Mouse (Mus musculus): ENCODE measurements around the gene Tbc1d5. TPM values are rescaled to one million over a fixed set of nuclear protein-coding genes. Genes with fewer than 3 reads are reported as not detected.

The Tbc1d5 gene
- polyA plus RNA-seq, 1 experiment from 2014 or later, result 6.1 TPM

- Histone ChIP-seq H3K4me2 (ENCODE audit: low read length) (no peak overlapping the region), H3K4me1 (replicated peaks; ENCODE audit: insufficient read depth, low read length) (no peaks in the 10 kb centered on the region), H3K9me3 (replicated peaks; ENCODE audit: low read length) (no peaks in the 10 kb centered on the region), H3K27ac (no peak overlapping the region), H3K4me3 (replicated peaks; ENCODE audit: low read depth, low read length) (no peak overlapping the region), H3K27me3 (ENCODE audit: insufficient read depth, low read length) (no peaks in the 10 kb centered on the region), H3K9ac (ENCODE audit: low read depth, low read length) (no peak overlapping the region), H3K36me3 (ENCODE audit: insufficient read depth, low read length) (no peaks in the 10 kb centered on the region)
- TF ChIP-seq CTCF (IDR thresholded peaks at IDR 0.05; ENCODE audit: low read depth), result no peak
- DNase-seq (ENCODE audit: low spot score) (no peak), ATAC-seq (replicated peaks; ENCODE audit: low FRiP score, low read depth) (no peak; the same call in 1 of the 2 replicates)
- 81% methylated on average over 4 of the region's 4 CpGs for WGBS
These were observed 34.2 kb downstream of the Tbc1d5 start for GRCm38 (mm10) chr17:51144983-51145382.

GRCm38 (mm10) chr17:51142095-51142494, 37.1 kb downstream of the Tbc1d5 start:
- Histone ChIP-seq H3K9ac (ENCODE audit: low read depth, low read length) (no peak overlapping the region), H3K4me3 (replicated peaks; ENCODE audit: low read depth, low read length) (no peak overlapping the region), H3K36me3 (ENCODE audit: insufficient read depth, low read length) (no peaks in the 10 kb centered on the region), H3K27ac (no peak overlapping the region), H3K27me3 (ENCODE audit: insufficient read depth, low read length) (no peaks in the 10 kb centered on the region), H3K4me1 (replicated peaks; ENCODE audit: insufficient read depth, low read length) (no peaks in the 10 kb centered on the region), H3K4me2 (ENCODE audit: low read length) (no peak overlapping the region), H3K9me3 (replicated peaks; ENCODE audit: low read length) (no peaks in the 10 kb centered on the region)
- 87% methylated on average over 4 of the region's 4 CpGs for WGBS
- DNase-seq (ENCODE audit: low spot score), result no peak
- ATAC-seq (replicated peaks; ENCODE audit: low FRiP score, low read depth), result no peak
- TF ChIP-seq CTCF (IDR thresholded peaks at IDR 0.05; ENCODE audit: low read depth), result no peak

- peak; percentile 71 for TF ChIP-seq CTCF (IDR thresholded peaks at IDR 0.05; ENCODE audit: low read depth)
- H3K27ac ChIP-seq, result no peak overlapping the region
- DNase-seq (ENCODE audit: low spot score) (peak; percentile 72), ATAC-seq (replicated peaks; ENCODE audit: low FRiP score, low read depth) (no peak)
- H3K36me3 ChIP-seq (ENCODE audit: insufficient read depth, low read length), result no peaks in the 10 kb centered on the region
- H3K9me3 ChIP-seq (replicated peaks; ENCODE audit: low read length), result no peaks in the 10 kb centered on the region
- no peak overlapping the region for H3K4me3 ChIP-seq (replicated peaks; ENCODE audit: low read depth, low read length)
- no peak overlapping the region for H3K4me2 ChIP-seq (ENCODE audit: low read length)
- 76% methylated on average over 2 of the region's 2 CpGs for WGBS
- H3K4me1 ChIP-seq (replicated peaks; ENCODE audit: insufficient read depth, low read length), result no peaks in the 10 kb centered on the region
- H3K27me3 ChIP-seq (ENCODE audit: insufficient read depth, low read length), result no peaks in the 10 kb centered on the region
- no peak overlapping the region for H3K9ac ChIP-seq (ENCODE audit: low read depth, low read length)
These were observed 68.0 kb downstream of the Tbc1d5 start for GRCm38 (mm10) chr17:51111194-51111593.

GRCm38 (mm10) chr17:51104294-51104693, 74.9 kb downstream of the Tbc1d5 start:
- TF ChIP-seq CTCF (IDR thresholded peaks at IDR 0.05; ENCODE audit: low read depth), result no peak
- Histone ChIP-seq H3K4me2 (ENCODE audit: low read length) (no peak overlapping the region), H3K9me3 (replicated peaks; ENCODE audit: low read length) (peaks cover 4% of the 10 kb centered on the region; the same call in 1 of the 2 replicates), H3K4me3 (replicated peaks; ENCODE audit: low read depth, low read length) (no peak overlapping the region), H3K36me3 (ENCODE audit: insufficient read depth, low read length) (no peaks in the 10 kb centered on the region), H3K27ac (no peak overlapping the region), H3K4me1 (replicated peaks; ENCODE audit: insufficient read depth, low read length) (no peaks in the 10 kb centered on the region), H3K9ac (ENCODE audit: low read depth, low read length) (no peak overlapping the region), H3K27me3 (ENCODE audit: insufficient read depth, low read length) (no peaks in the 10 kb centered on the region)
- DNase-seq (ENCODE audit: low spot score) (no peak), ATAC-seq (replicated peaks; ENCODE audit: low FRiP score, low read depth) (no peak)
- 76% methylated on average over 1 of the region's 1 CpGs for WGBS

GRCm38 (mm10) chr17:51043869-51044268, 135.3 kb downstream of the Tbc1d5 start:
- no peak for TF ChIP-seq CTCF (IDR thresholded peaks at IDR 0.05; ENCODE audit: low read depth)
- Histone ChIP-seq H3K27me3 (ENCODE audit: insufficient read depth, low read length) (no peaks in the 10 kb centered on the region), H3K4me3 (replicated peaks; ENCODE audit: low read depth, low read length) (no peak overlapping the region), H3K36me3 (ENCODE audit: insufficient read depth, low read length) (no peaks in the 10 kb centered on the region), H3K4me2 (ENCODE audit: low read length) (no peak overlapping the region), H3K9me3 (replicated peaks; ENCODE audit: low read length) (no peaks in the 10 kb centered on the region), H3K9ac (ENCODE audit: low read depth, low read length) (no peak overlapping the region), H3K4me1 (replicated peaks; ENCODE audit: insufficient read depth, low read length) (no peaks in the 10 kb centered on the region), H3K27ac (no peak overlapping the region)
- DNase-seq (ENCODE audit: low spot score) (no peak), ATAC-seq (replicated peaks; ENCODE audit: low FRiP score, low read depth) (no peak)
- WGBS, result 83% methylated on average over 1 of the region's 1 CpGs

GRCm38 (mm10) chr17:51040861-51041260, 138.3 kb downstream of the Tbc1d5 start:
- no peak overlapping the region for H3K27ac ChIP-seq
- no peak overlapping the region for H3K4me3 ChIP-seq (replicated peaks; ENCODE audit: low read depth, low read length)
- no peak overlapping the region for H3K9ac ChIP-seq (ENCODE audit: low read depth, low read length)
- no peak overlapping the region for H3K4me2 ChIP-seq (ENCODE audit: low read length)
- TF ChIP-seq CTCF (IDR thresholded peaks at IDR 0.05; ENCODE audit: low read depth), result no peak
- H3K9me3 ChIP-seq (replicated peaks; ENCODE audit: low read length), result no peaks in the 10 kb centered on the region
- no peak for ATAC-seq (replicated peaks; ENCODE audit: low FRiP score, low read depth)
- no peak for DNase-seq (ENCODE audit: low spot score)
- H3K4me1 ChIP-seq (replicated peaks; ENCODE audit: insufficient read depth, low read length), result no peaks in the 10 kb centered on the region
- WGBS, result 73% methylated on average over 1 of the region's 1 CpGs
- H3K27me3 ChIP-seq (ENCODE audit: insufficient read depth, low read length), result no peaks in the 10 kb centered on the region
- no peaks in the 10 kb centered on the region for H3K36me3 ChIP-seq (ENCODE audit: insufficient read depth, low read length)

GRCm38 (mm10) chr17:51023227-51023626, 155.9 kb downstream of the Tbc1d5 start:
- no peak overlapping the region for H3K4me3 ChIP-seq (replicated peaks; ENCODE audit: low read depth, low read length)
- H3K27ac ChIP-seq, result no peak overlapping the region
- TF ChIP-seq CTCF (IDR thresholded peaks at IDR 0.05; ENCODE audit: low read depth), result no peak
- 92% methylated on average over 5 of the region's 5 CpGs for WGBS
- H3K27me3 ChIP-seq (ENCODE audit: insufficient read depth, low read length), result no peaks in the 10 kb centered on the region
- no peaks in the 10 kb centered on the region for H3K4me1 ChIP-seq (replicated peaks; ENCODE audit: insufficient read depth, low read length)
- no peak for ATAC-seq (replicated peaks; ENCODE audit: low FRiP score, low read depth)
- no peaks in the 10 kb centered on the region for H3K36me3 ChIP-seq (ENCODE audit: insufficient read depth, low read length)
- no peak overlapping the region for H3K4me2 ChIP-seq (ENCODE audit: low read length)
- H3K9ac ChIP-seq (ENCODE audit: low read depth, low read length), result no peak overlapping the region
- no peak for DNase-seq (ENCODE audit: low spot score)
- no peaks in the 10 kb centered on the region for H3K9me3 ChIP-seq (replicated peaks; ENCODE audit: low read length)
